Mouse (Mus musculus): Measurements from ENCODE around the gene Gtpbp1.

Gene Gtpbp1

DNA sequence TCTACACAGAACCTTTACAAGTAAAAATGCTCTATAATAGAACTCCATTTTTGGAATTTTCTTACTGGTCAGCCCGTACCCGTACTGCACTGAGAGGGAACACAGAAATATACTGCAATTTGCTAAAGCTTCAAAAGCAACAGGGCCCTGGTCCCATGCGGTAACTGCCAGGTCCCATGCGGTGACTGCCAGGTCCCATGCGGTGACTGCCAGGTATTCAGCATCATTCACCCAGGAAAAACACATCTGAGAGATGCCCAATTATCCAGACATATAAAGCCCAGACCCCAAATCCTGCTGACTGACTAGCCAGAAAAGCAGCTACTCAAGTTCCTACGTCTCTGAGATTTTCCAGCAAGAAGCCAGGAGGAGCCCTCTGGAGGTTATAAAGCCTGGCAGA lies 6.0 kb upstream of the Gtpbp1 start:
- intact Hi-C loops (cut with DNase I), result loop anchor here (5.0 kb wide), 1 partner anchor 58 kb away; the partner anchor contains the start of gene Sun2

DNA sequence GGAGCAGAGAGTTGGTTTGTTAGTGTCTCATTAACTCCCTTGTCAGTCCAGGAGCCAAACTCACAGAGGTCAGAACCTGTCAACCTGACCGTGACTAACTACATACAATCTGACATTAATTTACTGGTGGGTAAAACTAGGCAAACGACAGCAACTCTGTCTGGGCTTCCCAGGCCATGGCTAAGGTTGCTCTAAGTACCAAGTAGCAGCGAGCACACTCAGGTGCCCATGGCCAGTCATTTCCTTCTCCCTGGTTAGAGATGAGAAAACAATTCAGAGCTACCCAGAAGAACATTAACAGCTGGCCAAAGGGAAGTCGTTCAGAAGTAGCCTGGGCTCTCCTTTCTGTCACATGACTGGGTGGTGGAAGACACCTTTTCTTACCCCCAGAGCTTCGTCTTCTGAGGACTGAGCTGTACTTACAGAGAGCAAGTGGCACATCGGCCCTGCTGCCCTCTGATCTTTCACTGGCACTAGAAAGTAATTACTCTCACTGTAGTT lies 5.5 kb upstream of the Gtpbp1 start:
- intact Hi-C loops (cut with DNase I), result loop anchor here (5.0 kb wide), 1 partner anchor 57 kb away; the partner anchor contains the start of gene Sun2

DNA sequence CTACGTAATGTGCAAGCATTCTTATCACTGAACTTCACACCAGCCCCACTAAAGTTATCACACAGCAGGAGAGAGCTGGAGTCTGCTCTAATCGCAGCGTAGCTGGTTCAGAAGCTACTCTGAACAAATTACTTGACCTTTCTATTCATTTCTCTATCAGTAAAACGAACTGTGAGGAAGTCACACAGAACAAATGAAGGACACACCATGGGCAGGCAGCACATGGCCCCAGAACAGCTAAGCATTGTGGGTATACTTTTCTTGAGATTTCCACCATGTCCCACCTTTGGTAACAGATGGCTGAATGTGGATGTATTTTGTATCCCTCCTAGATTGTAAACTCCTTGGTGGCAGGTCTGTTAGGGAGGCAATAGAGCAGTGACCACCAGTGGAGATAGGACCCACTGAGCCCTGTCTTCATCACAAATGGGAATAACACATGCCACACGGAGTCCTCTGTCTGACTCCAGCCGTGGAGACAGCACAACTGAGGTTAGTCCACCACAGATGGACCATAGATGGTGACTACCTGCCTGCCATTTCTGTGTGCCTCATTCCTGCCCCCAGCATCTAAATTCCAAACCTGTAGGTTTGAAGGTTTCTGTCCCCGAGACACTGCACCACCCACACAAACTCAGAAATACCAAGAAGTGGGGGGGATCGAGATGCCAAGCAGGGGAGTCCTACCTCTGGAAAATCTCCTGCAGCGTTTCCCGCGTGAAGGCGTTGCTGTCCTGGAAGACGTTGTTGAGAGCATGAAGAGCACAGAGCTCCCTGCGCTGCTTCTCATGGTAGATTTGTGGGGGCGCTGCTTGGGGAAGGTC lies 4.4 kb upstream of the Gtpbp1 start:
- intact Hi-C loops (cut with DNase I), result loop anchor here (5.0 kb wide), 1 partner anchor 56 kb away; the partner anchor contains the start of gene Sun2

DNA sequence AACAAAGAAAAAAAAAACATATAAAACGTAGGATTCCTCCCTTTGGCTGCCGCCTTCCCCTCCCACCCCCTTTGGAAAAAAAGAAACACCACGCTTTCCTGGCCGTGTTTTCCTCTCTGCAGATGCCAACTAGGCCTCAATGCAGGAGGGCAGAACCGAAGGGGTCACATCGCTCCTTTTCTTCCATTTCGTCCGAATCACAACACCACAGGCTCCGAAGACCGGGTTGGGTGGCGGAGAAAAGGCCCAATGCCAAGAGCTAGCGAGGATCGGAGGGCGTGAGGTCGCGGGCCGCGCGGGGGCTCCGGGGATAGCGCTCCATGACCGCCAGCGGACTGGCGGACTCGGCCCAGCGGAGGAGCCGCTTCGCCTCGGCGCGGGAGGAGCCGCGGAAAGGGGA lies 3.5 kb upstream of the Gtpbp1 start:
- intact Hi-C loops (cut with DNase I), result loop anchor here (5.0 kb wide), 1 partner anchor 55 kb away; the partner anchor contains the start of gene Sun2

DNA sequence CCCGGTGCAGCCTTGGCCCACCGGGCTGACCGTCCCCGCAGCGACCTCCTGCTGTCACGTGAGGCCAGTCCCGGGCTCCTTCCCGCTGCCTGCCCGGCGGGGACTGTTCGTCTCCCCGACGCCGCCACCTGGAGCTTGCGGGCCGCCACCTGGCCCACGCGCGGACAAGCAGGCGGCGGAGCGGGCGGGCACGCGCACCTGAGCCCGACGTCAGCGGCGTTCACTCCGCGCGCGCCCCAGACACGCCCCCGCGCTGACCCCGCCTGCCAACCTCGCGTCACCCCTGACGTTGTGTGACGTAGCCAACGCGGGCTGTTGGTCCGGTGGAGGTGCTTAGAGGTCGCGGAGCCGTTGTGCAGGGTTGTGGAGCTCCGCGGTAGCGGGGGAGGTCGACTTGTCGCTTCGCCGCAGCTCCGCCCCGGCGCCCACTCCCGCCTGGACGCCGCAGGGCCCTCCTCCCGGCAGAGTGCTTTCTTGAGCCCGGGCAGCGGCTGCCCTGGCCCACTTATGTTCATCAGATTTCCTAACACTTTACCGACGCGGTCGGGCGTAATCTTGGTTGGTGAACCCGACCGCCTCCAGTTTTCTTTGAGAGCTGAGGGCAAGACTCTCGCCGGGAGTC lies 2.9 kb upstream of the Gtpbp1 start, which contains the start of gene Josd1:
Gene Josd1, minus strand, starts transcription at position 274 of the 622 bp plus-strand sequence.
- intact Hi-C loops (cut with DNase I), result loop anchor here (5.0 kb wide), 1 partner anchor 55 kb away; the partner anchor contains the start of gene Sun2

DNA sequence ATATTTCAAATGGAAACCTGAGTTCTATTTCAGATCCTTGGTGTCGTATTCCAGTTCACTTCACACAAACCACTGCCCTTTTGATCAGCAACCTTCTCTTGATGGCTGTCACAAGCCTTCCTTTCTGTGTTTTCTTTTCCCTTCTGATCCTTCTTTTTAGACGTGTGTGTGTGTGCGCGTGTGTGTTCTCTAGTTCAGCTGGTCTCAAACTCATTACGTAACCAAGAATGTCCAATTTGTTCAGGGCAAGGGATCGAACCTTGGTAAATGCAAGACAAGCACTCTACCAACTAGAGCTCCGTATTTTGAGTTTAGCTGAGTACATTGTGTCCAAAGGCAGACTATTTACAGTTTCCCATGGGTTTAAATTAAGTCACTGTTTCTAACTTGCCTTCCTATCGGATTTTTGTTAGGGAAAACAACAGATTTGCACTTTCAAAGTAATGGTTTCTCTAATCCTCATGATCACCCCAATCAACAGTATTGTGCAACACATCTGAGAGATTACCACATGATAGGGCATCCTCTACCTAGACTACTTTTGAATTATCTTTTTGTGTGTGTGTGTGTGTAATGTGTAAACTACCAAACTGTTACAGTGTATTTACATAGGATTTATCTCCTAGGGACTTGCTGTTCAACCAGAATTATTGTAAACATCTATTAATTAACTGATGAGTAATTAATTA lies 2.2 kb upstream of the Gtpbp1 start:
- intact Hi-C loops (cut with DNase I), result loop anchor here (5.0 kb wide), 1 partner anchor 54 kb away; the partner anchor contains the start of gene Sun2

DNA sequence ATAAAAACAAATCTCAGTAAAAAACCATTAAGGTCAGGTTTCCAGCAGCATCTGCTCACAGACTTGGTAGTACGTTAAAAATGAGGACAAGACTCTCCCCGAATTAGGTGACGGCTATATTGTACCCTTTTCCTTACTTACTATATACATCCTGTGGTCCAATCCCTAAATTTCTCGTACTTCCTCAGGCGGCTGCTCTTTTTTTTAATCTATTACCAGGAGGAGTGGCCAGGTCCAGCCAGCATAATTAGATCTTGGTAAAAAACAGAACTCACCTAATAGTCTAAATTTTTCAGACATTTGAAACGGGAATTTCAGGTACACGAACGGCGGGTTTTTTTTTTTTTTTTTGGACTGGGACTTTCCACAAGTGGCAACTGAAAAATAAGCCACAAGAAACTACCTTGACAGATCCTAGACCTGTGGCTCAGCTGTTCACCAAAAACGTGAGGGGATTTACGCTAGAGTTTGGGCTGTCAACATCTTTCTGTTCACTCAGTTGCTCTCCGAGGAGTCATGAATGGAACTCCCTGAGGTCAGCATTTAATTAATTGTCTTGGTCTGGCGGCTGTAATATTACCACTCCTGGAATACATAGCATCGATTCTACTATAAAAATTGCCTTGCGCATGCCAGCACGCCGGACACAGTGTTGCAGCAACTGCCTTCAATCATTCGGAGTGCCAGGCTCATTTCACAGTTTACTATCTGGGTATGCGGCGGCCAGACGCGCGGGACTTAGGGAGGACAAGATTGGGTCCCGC lies 801 bp upstream of the Gtpbp1 start:
- intact Hi-C loops (cut with DNase I), result loop anchor here (5.0 kb wide), 1 partner anchor 52 kb away; the partner anchor contains the start of gene Sun2

DNA sequence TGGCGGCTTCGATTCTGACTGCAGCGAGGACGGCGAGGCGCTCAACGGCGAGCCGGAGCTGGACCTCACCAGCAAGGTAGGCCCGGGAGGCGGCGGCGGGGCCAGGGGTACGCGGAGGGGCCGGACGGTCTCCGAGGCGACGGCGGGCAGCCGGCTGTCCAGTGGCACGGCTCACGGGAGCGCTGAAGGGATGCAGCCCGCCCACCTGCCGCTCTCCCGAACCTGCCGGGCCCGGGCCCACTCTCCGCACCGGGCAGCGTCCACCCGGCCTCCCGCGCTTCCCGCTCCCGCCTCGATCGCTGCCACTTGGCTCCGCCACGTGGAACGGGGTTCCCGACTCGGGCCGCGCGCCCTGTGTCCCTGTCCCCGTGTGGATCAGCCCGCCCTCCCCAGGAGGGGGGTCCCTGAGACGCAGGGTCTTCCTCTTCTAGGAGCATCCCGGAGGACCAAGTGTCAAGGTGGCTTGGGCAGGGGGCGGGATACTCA lies 421 bp downstream of the Gtpbp1 start:
- intact Hi-C loops (cut with DNase I), result no loop called here

DNA sequence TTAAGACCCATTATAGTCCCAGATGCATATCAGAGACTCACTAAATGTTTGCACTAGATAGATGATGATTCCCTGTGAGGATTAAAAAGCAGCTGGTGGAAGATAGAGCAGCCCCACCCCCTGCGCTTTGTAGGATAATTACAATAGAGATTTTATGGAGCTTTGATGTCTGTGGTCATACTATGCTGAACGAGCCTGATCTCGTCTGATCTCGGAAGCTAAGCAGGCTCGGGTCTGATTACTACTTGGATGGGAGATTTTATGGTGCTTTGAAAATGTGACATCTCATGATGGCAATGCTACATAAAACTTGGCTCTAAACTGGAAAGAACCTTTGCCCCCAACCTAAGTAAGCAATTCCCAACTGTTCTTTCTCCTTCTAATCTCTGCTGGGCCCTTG lies 1.7 kb downstream of the Gtpbp1 start:
- intact Hi-C loops (cut with DNase I), result no loop called here

DNA sequence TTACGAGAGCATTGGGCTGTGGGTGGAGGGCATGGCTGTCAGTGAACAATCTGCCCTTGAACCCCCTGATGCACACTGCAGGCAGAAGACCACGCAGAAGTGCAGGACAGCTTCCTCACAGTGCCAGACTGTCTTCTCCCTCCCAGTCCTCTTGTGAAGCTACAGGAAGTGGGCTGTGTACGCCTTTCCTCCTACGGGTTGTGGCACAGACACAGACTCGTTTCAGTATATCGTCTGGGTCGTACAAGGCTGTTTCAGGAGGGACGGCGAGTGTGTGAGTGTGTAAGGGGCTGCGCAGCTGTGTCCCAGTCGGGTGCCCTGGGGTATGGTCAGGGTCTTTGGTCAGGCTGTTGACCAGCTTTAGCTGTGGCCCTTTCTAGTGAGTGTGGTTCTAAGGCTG lies 3.1 kb downstream of the Gtpbp1 start:
- intact Hi-C loops (cut with DNase I), result no loop called here

DNA sequence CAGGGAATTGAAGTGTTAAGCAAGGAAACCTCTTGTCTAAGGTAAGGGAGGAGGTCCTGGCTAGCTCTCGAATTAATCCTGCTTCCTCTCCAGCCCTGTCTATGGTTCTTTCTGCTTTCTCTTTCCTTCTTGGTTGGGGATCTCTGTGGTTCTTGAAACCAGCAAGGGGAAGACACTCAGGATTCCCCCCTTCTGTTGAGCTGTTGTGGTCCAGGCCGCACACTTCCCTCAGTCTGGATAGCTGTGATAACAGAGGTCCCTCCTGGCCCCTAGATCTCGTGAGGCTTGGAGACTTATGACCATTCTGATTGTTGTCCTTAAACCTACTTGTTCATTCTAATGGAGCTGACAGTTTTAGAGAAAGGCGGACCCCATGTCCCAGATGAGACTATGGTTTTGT lies 3.9 kb downstream of the Gtpbp1 start:
- intact Hi-C loops (cut with DNase I), result no loop called here

DNA sequence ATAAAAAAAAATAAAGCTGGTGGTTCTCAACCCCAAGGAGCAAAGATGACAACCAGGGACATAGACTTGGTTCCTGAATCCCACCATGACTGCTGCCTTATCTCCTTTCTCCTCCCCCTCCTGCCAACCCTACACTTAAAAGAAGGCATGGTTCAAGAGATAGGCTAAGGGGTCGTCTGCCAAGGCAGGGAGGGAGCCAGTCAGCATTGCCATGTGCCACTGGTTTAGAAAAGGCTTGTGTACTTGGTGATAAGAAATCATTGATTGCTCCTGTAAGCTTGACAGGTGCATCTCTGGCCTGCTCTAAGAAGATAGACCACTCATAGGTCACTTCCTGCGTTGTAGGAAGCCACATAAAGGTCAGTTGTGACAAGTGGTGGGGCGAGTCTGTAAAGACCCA lies 4.9 kb downstream of the Gtpbp1 start:
- intact Hi-C loops (cut with DNase I), result no loop called here

DNA sequence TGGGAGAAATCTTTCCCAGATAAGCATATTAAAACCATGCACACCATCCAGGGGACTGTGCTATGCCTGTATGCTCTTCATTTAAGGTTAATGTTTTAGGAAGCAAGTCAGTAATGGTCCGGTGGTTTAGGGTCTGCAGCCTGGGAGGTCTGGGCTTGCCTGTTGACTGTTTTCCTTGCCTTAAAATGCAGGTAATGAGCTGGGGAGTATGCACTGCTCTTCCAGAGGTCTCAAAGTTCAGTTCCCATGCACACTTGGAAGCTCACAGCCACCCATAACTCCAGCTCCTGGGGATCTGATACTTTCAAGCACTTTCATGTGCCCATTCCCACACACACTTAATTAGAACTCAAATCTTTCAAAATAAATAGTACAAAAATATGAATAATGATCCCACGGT lies 5.9 kb downstream of the Gtpbp1 start:
- intact Hi-C loops (cut with DNase I), result no loop called here

DNA sequence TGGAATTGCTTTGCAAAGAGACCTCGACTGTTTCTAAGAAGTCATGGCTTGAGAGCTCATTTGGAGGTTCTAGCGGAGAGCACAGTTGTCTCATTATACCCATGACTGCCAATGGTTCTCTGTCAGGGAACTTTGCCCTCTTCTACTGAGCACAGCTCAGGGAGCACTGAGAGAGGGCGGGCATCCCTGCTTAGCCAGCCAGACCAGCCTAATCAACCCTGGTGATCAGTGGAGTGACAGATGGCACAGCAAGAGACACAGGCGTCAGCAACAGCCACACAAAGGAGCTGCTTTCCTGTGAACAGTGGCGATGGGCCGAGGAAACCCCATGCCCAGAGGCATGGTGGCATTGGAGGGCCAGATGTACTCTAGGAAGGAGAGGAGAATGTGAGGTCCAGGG lies 6.4 kb downstream of the Gtpbp1 start:
- intact Hi-C loops (cut with DNase I), result no loop called here

DNA sequence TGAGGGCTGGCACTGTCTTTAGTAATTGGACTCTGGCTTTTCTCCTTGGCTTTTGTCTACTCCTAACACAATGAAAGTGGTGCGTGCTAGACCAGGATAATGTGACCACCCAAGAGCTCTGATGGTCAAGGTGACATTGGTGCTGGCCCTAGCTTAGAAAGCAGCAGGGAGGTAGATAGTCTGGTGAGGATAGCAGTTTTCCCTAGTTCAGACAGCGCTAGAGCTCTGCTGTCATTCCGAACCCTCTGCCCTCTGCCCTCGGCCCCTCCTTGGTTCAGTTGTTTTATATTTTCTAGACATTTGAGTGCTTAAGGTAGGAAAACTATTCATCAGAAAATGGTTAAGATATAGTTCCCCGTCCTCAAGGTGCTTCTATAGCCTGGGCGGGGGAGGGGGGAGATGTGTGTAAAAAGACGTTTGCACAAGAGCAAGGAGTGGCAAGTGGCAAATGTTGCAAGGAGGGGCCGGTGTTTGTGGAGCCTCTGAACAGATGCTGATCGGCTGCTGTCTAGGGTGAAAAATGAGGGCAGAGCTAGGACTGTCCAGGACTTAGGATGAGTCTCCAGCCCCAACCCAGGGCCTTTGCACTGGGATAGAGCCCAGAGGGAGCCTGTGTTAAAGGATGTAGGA lies 7.0 kb downstream of the Gtpbp1 start:
- intact Hi-C loops (cut with DNase I), result no loop called here

DNA sequence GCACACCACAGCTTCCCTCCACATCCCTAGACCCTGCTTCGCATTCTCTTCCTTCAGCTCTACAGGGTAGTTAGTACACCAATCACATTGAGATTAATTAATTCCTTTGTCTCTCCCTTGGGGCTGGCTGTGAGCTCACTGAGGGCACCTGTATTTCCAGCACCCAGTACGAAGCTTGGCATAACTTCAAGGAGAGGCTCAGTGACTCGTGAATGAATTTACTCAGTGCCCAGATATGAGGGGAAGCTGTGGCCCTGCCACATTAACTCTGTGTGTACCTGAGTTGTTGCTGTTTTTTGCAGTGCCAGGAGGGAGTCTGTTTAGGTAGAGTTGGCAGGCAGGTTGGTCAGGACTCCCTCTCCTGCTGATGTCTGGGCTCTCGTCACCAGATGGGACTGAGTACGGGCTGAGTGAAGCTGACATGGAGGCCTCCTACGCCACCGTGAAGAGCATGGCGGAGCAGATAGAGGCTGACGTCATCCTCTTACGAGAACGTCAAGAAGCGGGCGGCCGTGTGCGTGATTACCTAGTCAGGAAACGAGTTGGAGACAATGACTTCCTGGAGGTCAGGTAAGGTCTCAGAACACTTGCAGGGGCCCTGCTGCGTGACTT lies 16.1 kb downstream of the Gtpbp1 start:
- intact Hi-C loops (cut with DNase I), result no loop called here

DNA sequence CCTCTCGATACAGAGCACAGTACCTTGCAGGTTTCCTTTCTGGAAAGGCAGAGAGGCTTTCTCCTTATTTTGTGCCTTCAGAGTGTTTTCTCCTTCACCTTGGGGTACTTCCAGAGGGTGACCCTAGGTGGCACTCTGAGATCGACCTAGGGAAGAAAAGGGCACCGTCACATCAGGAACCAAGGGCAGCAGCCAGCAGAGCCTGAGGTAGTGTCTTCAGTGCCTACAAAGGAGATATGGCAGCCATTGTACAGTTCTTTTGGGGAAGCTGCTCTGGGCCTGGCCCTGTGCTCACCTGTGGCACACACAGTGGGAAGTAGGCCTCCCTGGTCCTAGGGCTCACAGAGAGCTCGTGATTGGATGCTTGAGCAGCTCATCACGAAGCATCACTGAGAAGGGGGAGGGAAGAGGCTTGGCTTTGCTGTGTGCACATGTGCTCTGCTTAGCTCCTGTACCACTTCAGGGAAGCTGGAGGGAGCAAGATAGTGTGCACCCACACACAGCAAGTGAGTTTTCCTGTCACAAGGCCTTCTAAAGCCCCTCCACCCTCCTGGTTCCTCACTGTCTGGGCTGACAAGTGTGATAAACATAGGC lies 17.7 kb downstream of the Gtpbp1 start:
- intact Hi-C loops (cut with DNase I), result no loop called here

DNA sequence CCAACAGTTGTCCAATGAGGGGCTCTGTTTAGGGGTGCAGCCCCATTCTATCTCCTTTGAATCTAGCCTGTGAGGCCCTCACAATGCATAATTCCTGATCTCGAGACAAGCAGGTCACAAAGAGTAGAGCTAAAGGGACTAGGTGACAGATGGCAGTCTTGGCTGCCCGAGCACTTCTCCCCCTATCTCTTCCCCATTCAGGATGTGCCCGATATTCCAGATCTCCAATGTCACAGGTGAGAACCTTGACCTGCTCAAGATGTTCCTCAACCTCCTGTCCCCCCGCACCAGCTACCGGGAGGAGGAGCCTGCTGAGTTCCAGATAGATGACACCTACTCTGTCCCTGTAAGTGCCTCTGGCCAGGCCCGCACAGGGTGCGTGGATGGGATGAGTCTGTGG lies 25.0 kb downstream of the Gtpbp1 start:
- intact Hi-C loops (cut with DNase I), result no loop called here

DNA sequence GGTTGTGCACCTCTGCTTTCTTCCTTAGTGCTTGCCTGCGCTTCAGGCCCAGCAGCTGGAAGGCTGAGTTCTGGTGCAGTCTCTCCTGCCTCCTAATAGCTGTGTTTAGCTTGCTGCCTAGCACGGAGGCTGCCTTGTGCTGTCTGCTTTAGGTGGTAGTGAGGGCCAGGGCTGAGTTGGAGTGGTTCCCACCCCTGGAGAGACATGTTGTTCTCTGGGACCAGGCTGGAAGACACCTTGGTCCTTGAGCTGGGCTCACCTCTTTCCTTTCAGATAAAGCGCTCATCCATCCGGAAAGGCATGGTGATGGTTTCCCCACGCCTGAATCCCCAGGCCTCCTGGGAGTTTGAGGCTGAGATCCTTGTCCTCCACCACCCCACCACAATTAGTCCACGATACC lies 26.1 kb downstream of the Gtpbp1 start:
- intact Hi-C loops (cut with DNase I), result no loop called here
